Mouse (Mus musculus): ENCODE measurements around the gene Nr4a2. TPM values are rescaled to one million over a fixed set of nuclear protein-coding genes. Genes with fewer than 3 reads are reported as not detected.
A peak's percentile ranks its signal among the peaks of the same experiment; 100 is the strongest.

The Nr4a2 gene
- polyA plus RNA-seq, 1 experiment from 2014 or later, result 8.4 TPM

GRCm38 (mm10) chr2:57117201-57117951 is 6.4 kb downstream of the Nr4a2 start:
- Histone ChIP-seq H3K9ac (peak overlapping the region; percentile 55; the same call in 1 of the 2 replicates), H3K9me3 (no peaks in the 10 kb centered on the region), H3K4me1 (peaks cover 13% of the 10 kb centered on the region; the same call in 1 of the 2 replicates), H3K4me2 (replicated peaks) (peak overlapping the region; percentile 97), H3K4me3 (peak overlapping the region; percentile 91), H3K27ac (peak overlapping the region; percentile 72; the same call in 1 of the 2 replicates), H3K27me3 (peaks cover 14% of the 10 kb centered on the region), H3K36me3 (no peaks in the 10 kb centered on the region)
- ATAC-seq (ENCODE audit: insufficient number of reproducible peaks, insufficient read depth, low FRiP score, low TSS enrichment), result no peak
- WGBS, result 3% methylated on average over 13 of the region's 13 CpGs

- peaks cover 20% of the 10 kb centered on the region; the same call in 1 of the 2 replicates for H3K4me1 ChIP-seq
- H3K36me3 ChIP-seq, result no peaks in the 10 kb centered on the region
- H3K27ac ChIP-seq, result peak overlapping the region; percentile 72
- H3K4me3 ChIP-seq, result peak overlapping the region; percentile 91
- under 1% methylated on average over 46 of the region's 47 CpGs for WGBS
- no peaks in the 10 kb centered on the region for H3K9me3 ChIP-seq
- peak; percentile 50 for ATAC-seq (ENCODE audit: insufficient number of reproducible peaks, insufficient read depth, low FRiP score, low TSS enrichment)
- peaks cover 22% of the 10 kb centered on the region for H3K27me3 ChIP-seq
- H3K4me2 ChIP-seq (replicated peaks), result peak overlapping the region; percentile 97
- peak overlapping the region; percentile 55 for H3K9ac ChIP-seq
Observed at GRCm38 (mm10) chr2:57116366-57117200, 7.2 kb downstream of the Nr4a2 start.

DNA sequence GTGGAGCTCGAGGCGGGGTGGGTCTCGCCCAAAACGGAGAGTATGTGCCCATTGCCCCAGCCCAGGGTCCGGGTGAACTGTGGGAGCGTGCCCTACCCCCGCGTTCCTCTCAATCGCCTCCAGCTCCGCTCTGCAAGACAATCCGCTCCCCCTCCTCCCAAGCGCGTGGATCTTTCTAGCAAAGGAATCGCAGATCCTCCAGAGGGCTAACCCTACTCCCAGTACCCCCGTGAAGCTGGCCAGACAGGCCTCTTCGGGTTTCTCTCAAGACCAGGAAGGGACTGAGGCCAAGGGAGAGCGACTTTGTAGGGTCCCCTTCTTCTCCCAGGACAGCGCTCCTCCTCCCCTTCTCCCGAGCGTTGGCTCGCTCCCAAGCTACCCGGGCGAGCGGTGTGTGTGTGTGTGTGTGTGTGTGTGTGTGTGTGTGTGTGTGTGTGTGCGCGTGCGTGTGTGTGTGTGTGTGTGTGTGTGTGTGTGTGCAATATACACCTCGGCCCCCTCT is 7.9 kb downstream of the Nr4a2 start:
- peak overlapping the region; percentile 72 for H3K27ac ChIP-seq
- H3K4me3 ChIP-seq, result peak overlapping the region; percentile 91
- no peaks in the 10 kb centered on the region for H3K9me3 ChIP-seq
- ATAC-seq (ENCODE audit: insufficient number of reproducible peaks, insufficient read depth, low FRiP score, low TSS enrichment), result peak; percentile 19; the same call in 1 of the 2 replicates
- under 1% methylated on average over 22 of the region's 28 CpGs for WGBS
- peaks cover 28% of the 10 kb centered on the region for H3K27me3 ChIP-seq
- peaks cover 25% of the 10 kb centered on the region; the same call in 1 of the 2 replicates for H3K4me1 ChIP-seq
- H3K9ac ChIP-seq, result peak overlapping the region; percentile 55
- peak overlapping the region; percentile 97 for H3K4me2 ChIP-seq (replicated peaks)
- no peaks in the 10 kb centered on the region for H3K36me3 ChIP-seq

DNA sequence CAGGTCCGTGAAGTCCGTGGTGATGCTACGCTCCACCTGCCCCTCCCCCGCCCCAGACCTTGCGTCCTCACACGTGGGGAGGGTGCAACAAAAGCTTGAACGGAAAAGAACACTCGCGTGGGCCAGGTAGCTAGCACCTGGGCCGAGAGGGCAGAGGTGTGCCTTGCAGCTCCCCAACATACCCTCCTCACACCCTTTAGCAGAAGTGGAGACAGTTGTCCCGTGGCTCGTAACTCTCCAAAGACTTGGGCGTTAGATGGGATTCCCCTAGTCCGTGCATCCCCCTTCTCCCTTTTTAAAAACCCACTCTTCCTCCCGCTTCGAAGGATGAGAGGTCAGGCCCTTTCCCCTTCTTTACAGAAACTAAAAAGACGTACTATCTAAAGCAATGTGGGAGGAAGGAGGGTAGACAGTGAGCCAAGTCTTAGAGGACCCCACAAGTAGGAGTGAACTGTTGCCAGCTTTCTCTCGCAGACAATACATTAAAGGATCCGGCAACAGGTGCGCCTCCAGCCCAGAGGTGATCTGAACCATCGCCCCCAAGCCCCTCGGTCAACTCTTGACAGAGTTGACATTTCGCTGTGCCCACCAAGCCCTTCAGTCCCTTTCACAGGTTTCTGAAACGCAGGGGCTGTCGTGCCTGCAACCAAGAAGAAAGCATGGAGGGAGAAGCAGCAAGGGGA is 8.5 kb downstream of the Nr4a2 start:
- peaks cover 25% of the 10 kb centered on the region; the same call in 1 of the 2 replicates for H3K4me1 ChIP-seq
- H3K27ac ChIP-seq, result no peak overlapping the region
- WGBS, result under 1% methylated on average over 25 of the region's 25 CpGs
- H3K36me3 ChIP-seq, result no peaks in the 10 kb centered on the region
- peaks cover 33% of the 10 kb centered on the region for H3K27me3 ChIP-seq
- no peaks in the 10 kb centered on the region for H3K9me3 ChIP-seq
- peak overlapping the region; percentile 91 for H3K4me3 ChIP-seq
- peak overlapping the region; percentile 55 for H3K9ac ChIP-seq
- peak overlapping the region; percentile 97 for H3K4me2 ChIP-seq (replicated peaks)
- ATAC-seq (ENCODE audit: insufficient number of reproducible peaks, insufficient read depth, low FRiP score, low TSS enrichment), result peak; percentile 22; the same call in 1 of the 2 replicates

DNA sequence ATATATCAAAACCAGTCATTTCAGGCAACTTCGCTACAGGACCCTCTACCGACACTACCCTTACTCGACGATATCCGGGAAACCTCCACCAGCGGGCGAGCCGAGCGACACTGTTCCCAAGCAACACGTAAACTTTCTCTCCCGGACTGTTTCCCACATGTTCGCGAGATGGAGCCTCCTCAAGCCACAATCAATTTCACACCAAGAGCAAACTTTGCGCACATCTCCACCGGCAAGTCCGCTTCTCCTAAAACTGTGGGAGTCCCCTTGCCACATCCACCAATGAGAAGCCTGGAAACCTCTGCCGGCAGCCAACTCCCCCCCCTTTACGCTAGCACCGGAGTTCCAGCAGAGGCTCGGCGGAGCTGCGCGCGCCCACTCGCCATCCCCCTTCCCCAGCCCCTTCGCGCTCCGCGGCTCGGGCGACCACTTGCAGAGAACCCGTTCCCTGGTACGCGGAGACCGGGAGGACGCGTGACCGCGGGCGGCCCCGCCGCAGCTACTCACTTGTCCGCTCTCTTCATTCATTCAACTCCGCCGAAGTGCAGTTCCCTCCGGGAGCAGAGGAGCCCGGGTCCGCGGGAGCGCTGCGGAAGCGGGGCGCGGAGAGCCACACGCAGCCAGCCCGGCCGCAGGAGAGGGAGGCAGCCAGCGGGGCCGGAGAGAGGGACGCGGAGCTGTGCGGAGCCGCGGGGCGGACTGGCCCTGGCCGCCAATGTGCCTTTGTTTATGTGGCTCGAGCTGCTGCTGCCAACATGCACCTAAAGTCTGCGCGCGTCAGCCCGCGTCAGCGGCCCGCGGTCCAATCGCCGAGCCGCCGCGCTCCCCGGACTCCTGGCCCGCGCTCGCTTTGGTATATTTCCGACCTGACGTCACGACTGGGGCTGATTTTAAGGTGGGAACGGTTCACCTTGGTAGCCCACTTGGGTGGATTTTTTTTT is 9.3 kb downstream of the Nr4a2 start:
- Histone ChIP-seq H3K4me3 (peak overlapping the region; percentile 91), H3K9ac (peak overlapping the region; percentile 58), H3K9me3 (no peaks in the 10 kb centered on the region), H3K36me3 (no peaks in the 10 kb centered on the region), H3K27me3 (peaks cover 41% of the 10 kb centered on the region), H3K27ac (peak overlapping the region; percentile 69), H3K4me2 (replicated peaks) (peak overlapping the region; percentile 97), H3K4me1 (peaks cover 25% of the 10 kb centered on the region; the same call in 1 of the 2 replicates)
- WGBS, result under 1% methylated on average over 88 of the region's 88 CpGs
- ATAC-seq (ENCODE audit: insufficient number of reproducible peaks, insufficient read depth, low FRiP score, low TSS enrichment), result peak; percentile 81

GRCm38 (mm10) chr2:57113431-57113830 is 10.4 kb downstream of the Nr4a2 start:
- Histone ChIP-seq H3K4me3 (peak overlapping the region; percentile 91; the same call in 1 of the 2 replicates), H3K9me3 (no peaks in the 10 kb centered on the region), H3K9ac (no peak overlapping the region), H3K4me2 (replicated peaks) (peak overlapping the region; percentile 97), H3K4me1 (peaks cover 25% of the 10 kb centered on the region; the same call in 1 of the 2 replicates), H3K27me3 (peaks cover 52% of the 10 kb centered on the region), H3K27ac (no peak overlapping the region), H3K36me3 (no peaks in the 10 kb centered on the region)
- 20% methylated on average over 5 of the region's 5 CpGs for WGBS
- no peak for ATAC-seq (ENCODE audit: insufficient number of reproducible peaks, insufficient read depth, low FRiP score, low TSS enrichment)

GRCm38 (mm10) chr2:57112949-57113348 is 10.9 kb downstream of the Nr4a2 start:
- WGBS, result 20% methylated on average over 6 of the region's 6 CpGs

DNA sequence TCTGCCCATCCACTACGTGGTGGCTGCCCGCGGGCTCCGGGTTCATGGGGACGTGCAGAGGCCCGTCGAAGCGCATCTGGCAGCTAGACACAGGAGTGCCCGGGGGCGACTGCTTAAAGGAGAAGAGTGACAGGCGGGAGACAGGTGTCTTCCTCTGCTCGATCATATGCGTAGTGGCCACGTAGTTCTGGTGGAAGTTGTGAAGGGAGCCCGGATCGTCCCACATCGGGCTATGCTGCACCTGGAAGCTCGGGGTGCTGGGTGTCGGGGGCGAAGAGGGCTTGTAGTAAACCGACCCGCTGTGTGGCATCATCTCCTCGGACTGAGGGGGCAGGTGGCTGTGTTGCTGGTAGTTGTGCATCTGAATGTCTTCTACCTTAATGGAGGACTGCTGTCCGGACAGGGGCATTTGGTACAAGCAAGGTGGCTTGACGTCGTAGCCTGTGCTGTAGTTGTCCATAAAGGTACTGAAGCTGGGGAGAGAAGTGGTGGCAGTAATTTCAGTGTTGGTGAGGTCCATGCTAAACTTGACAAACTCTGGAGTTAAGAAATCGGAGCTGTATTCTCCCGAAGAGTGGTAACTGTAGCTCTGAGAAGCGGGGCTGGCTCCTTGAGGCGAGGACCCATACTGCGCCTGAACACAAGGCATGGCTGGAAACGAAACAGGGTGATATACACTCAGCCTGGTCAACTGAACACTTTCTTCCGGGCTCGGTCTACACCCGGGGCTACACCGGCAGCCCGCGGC is 11.8 kb downstream of the Nr4a2 start:
- ATAC-seq (ENCODE audit: insufficient number of reproducible peaks, insufficient read depth, low FRiP score, low TSS enrichment), result no peak
- WGBS, result 7% methylated on average over 38 of the region's 38 CpGs
- Histone ChIP-seq H3K27ac (no peak overlapping the region), H3K4me2 (replicated peaks) (peak overlapping the region; percentile 21; the same call in 1 of the 2 replicates), H3K4me3 (peak overlapping the region; percentile 2; the same call in 1 of the 2 replicates), H3K9me3 (no peaks in the 10 kb centered on the region), H3K9ac (no peak overlapping the region; the same call in 1 of the 2 replicates), H3K36me3 (no peaks in the 10 kb centered on the region), H3K27me3 (peaks cover 62% of the 10 kb centered on the region), H3K4me1 (peaks cover 18% of the 10 kb centered on the region; the same call in 1 of the 2 replicates)

More at GRCm38 (mm10) chr2:57112949-57113348, 10.9 kb downstream of the Nr4a2 start:
- Histone ChIP-seq H3K36me3 (no peaks in the 10 kb centered on the region), H3K27me3 (peaks cover 56% of the 10 kb centered on the region), H3K9me3 (no peaks in the 10 kb centered on the region), H3K27ac (no peak overlapping the region), H3K4me1 (peaks cover 25% of the 10 kb centered on the region; the same call in 1 of the 2 replicates), H3K4me2 (replicated peaks) (no peak overlapping the region), H3K4me3 (no peak overlapping the region), H3K9ac (no peak overlapping the region)
- ATAC-seq (ENCODE audit: insufficient number of reproducible peaks, insufficient read depth, low FRiP score, low TSS enrichment), result no peak

GRCm38 (mm10) chr2:57111011-57111790 is 12.6 kb downstream of the Nr4a2 start:
- no peak for ATAC-seq (ENCODE audit: insufficient number of reproducible peaks, insufficient read depth, low FRiP score, low TSS enrichment)
- 7% methylated on average over 39 of the region's 39 CpGs for WGBS
- Histone ChIP-seq H3K27me3 (peaks cover 66% of the 10 kb centered on the region), H3K4me2 (replicated peaks) (no peak overlapping the region), H3K4me3 (peak overlapping the region; percentile 2; the same call in 1 of the 2 replicates), H3K9ac (no peak overlapping the region), H3K4me1 (peaks cover 18% of the 10 kb centered on the region; the same call in 1 of the 2 replicates), H3K27ac (no peak overlapping the region), H3K36me3 (no peaks in the 10 kb centered on the region), H3K9me3 (no peaks in the 10 kb centered on the region)
